Mouse (Mus musculus) CH12F3 (cell line): ENCODE results near the gene Zcwpw1.
"Not testable (repeated sequence)": the region's sequence is repeated elsewhere in the genome, so short reads cannot be mapped to it uniquely, and the experiment has no call there.

Source experiments
- in situ Hi-C: fragments of 300-500 bp; cut with MboI; formaldehyde crosslinking; loops from 2 replicates; pipeline ENCODE4 v1.14.3; 2020; ENCODE audit warnings: low sequenced_read_pairs

The Zcwpw1 gene

GRCm38 (mm10) chr5:137828694-137829093 lies 41.1 kb downstream of the Zcwpw1 start:
- in situ Hi-C loops, result no loop called here

GRCm38 (mm10) chr5:137830238-137830637 lies 42.6 kb downstream of the Zcwpw1 start:
- in situ Hi-C loops, result no loop called here

- in situ Hi-C loops, result no loop called here
These were observed 43.5 kb downstream of the Zcwpw1 start for GRCm38 (mm10) chr5:137831106-137831505.

- in situ Hi-C loops, result no loop called here
These were observed 43.9 kb downstream of the Zcwpw1 start for GRCm38 (mm10) chr5:137831506-137831905.

GRCm38 (mm10) chr5:137833500-137833899 lies 45.9 kb downstream of the Zcwpw1 start:
- in situ Hi-C loops, result no loop called here

- in situ Hi-C loops, result not testable (repeated sequence)
These were observed 48.4 kb downstream of the Zcwpw1 start, which contains the start of gene Pilra for GRCm38 (mm10) chr5:137835966-137836520. Gene Pilra, minus strand, starts transcription at chr5:137836281.

- in situ Hi-C loops, result no loop called here
These were observed 49.0 kb downstream of the Zcwpw1 start for GRCm38 (mm10) chr5:137836611-137837010.

- in situ Hi-C loops, result not testable (repeated sequence)
These were observed 49.5 kb downstream of the Zcwpw1 start for GRCm38 (mm10) chr5:137837110-137837509.

GRCm38 (mm10) chr5:137850313-137850712 lies 62.7 kb downstream of the Zcwpw1 start:
- in situ Hi-C loops, result not testable (repeated sequence)

GRCm38 (mm10) chr5:137854907-137855306 lies 67.3 kb downstream of the Zcwpw1 start:
- in situ Hi-C loops, result not testable (repeated sequence)

GRCm38 (mm10) chr5:137856870-137857269 lies 69.3 kb downstream of the Zcwpw1 start:
- in situ Hi-C loops, result not testable (repeated sequence)

GRCm38 (mm10) chr5:137857960-137858710 lies 70.5 kb downstream of the Zcwpw1 start, which contains the start of gene Pilrb1:
Gene Pilrb1, minus strand, starts transcription at chr5:137858106.
- in situ Hi-C loops, result not testable (repeated sequence)

GRCm38 (mm10) chr5:137864008-137864407 lies 76.4 kb downstream of the Zcwpw1 start:
- in situ Hi-C loops, result not testable (repeated sequence)

GRCm38 (mm10) chr5:137868600-137868999 lies 81.0 kb downstream of the Zcwpw1 start:
- in situ Hi-C loops, result not testable (repeated sequence)

GRCm38 (mm10) chr5:137871644-137872380 lies 84.2 kb downstream of the Zcwpw1 start, which contains the start of gene Pilrb2:
Gene Pilrb2, minus strand, starts transcription at chr5:137871815.
- in situ Hi-C loops, result not testable (repeated sequence)
